Mouse (Mus musculus) hindbrain, embryonic 12.5 days (tissue): ENCODE measurements around the gene Ooep. TPM values are rescaled to one million over a fixed set of nuclear protein-coding genes. Genes with fewer than 3 reads are reported as not detected.

Experiments used
- ATAC-seq: fragments of 200-750 bp; cut with Nextera tagmentation; 2 replicates; pipeline ENCODE4 v1.8.0; 2017; ENCODE audit warnings: moderate TSS enrichment; ENCODE audit not compliant: low FRiP score
- H3K27ac ChIP-seq: fragments of 300-500 bp; sonication (generic); 2 replicates; pipeline ENCODE4 v1.5.1; 2016; ENCODE audit warnings: mild to moderate bottlenecking
- H3K27me3 ChIP-seq: fragments of 300-500 bp; sonication (generic); 2 replicates; pipeline ENCODE4 v1.6.1; 2016; ENCODE audit warnings: mild to moderate bottlenecking
- H3K36me3 ChIP-seq: fragments of 300-500 bp; sonication (generic); 2 replicates; pipeline ENCODE4 v1.6.1; 2016; ENCODE audit warnings: mild to moderate bottlenecking
- H3K4me1 ChIP-seq: fragments of 300-500 bp; sonication (generic); 2 replicates; pipeline ENCODE4 v1.6.1; 2016
- H3K4me2 ChIP-seq: fragments of 300-500 bp; sonication (generic); replicated peaks from 2 replicates; pipeline ENCODE4 v1.6.1; 2016; ENCODE audit warnings: mild to moderate bottlenecking
- H3K4me3 ChIP-seq: fragments of 300-500 bp; sonication (generic); 2 replicates; pipeline ENCODE4 v1.5.1; 2016; ENCODE audit warnings: mild to moderate bottlenecking
- H3K9ac ChIP-seq: fragments of 300-500 bp; sonication (generic); 2 replicates; pipeline ENCODE4 v1.6.1; 2016; ENCODE audit warnings: mild to moderate bottlenecking, moderate library complexity
- H3K9me3 ChIP-seq: fragments of 300-500 bp; sonication (generic); replicated peaks from 2 replicates; pipeline ENCODE4 v1.6.1; 2016; ENCODE audit warnings: mild to moderate bottlenecking
- WGBS: fragments of 180-500 bp; shearing (Covaris S2); methylation state at CpG from one replicate; pipeline ENCODE4 v1.1.7; 2016; 5-methylcytosine and 5-hydroxymethylcytosine counted together
- polyA plus RNA-seq: library from polyadenylated mRNA; unstranded; fragments of >200 nt; fragmentation: Nextera tagmentation; extraction: Ambion mirVana; gene quantifications from 2 replicates; pipeline ENCODE4 v1.2.1, GENCODE M21; 2016

Gene Ooep
- polyA plus RNA-seq = 5.1 and 5.3 TPM in 2 replicates

DNA sequence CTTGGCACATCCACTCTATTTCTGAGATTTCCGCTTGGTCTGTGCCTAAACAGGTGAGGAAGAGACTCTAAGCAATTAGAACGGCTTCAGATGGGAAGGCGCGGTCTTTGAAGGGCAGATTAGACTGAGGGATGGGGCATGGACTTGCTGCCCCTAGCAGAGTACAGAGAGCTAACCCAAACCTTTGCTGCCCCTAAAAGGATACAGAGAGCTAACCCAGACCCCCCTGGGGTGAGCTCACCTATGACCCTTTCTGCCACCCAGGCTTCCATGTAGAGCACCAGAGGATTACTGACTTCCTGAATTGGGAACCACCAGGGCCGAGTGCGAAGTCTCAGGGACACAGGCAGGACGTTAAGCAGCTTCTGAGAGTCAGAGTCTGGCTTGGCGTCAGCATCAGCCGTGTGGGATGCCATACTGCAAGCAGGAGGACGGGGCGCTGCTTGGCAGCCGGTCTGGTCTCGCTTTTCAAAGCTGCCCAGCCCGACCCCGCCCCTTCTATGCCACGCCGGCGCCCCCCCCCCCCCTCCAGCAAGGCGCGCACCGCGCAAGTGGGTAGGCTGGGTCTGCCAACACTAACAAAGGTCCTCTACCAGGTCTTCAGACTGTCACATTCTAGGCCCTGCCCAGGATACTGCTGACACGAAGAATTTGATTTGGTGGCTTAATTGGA lies at the start of gene Ooep:
TSS of gene Ooep (minus strand) at position 613 of the 673 bp plus-strand sequence.
- no peaks in the 10 kb centered on the region for H3K36me3 ChIP-seq
- H3K27ac ChIP-seq = no peak within 1 kb of the TSS
- WGBS = 5% methylated on average over 23 of the region's 23 CpGs
- peak within 1 kb of the TSS; percentile 68 for H3K4me2 ChIP-seq
- H3K27me3 ChIP-seq = no peaks in the 10 kb centered on the region; the same call in 1 of the 2 replicates
- no peaks in the 10 kb centered on the region for H3K9me3 ChIP-seq
- H3K9ac ChIP-seq = peak within 1 kb of the TSS; percentile 54
- ATAC-seq = peak; percentile 94
- H3K4me3 ChIP-seq = peak within 1 kb of the TSS; percentile 38
- H3K4me1 ChIP-seq = peaks cover 14% of the 10 kb centered on the region

DNA sequence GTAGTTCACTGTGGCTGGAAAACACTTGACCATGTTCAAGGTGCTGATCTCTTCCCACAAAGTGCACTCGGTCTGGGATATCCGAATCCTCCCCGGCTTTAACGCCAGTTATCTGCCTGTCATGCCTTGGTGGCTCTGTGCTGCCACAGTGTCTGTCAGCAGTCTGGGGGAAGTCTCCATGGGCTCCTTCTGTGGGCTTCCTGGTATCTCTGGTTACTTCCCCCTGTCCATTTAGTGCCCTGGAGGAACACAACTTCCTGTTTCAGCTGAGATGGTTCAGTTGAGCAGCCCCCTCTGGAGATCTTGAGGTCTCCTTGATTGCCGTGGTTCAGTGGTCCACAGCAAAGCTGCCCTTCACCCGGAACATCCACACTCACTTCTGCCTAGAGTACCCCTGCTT lies 49.7 kb upstream of the Ooep start:
- 84% methylated on average over 6 of the region's 6 CpGs for WGBS
- Histone ChIP-seq H3K9ac (no peak overlapping the region), H3K36me3 (no peaks in the 10 kb centered on the region), H3K27ac (no peak overlapping the region), H3K9me3 (no peaks in the 10 kb centered on the region), H3K4me1 (peaks cover 4% of the 10 kb centered on the region; the same call in 1 of the 2 replicates), H3K4me2 (no peak overlapping the region), H3K4me3 (no peak overlapping the region), H3K27me3 (peaks cover 4% of the 10 kb centered on the region; the same call in 1 of the 2 replicates)
- ATAC-seq = no peak

DNA sequence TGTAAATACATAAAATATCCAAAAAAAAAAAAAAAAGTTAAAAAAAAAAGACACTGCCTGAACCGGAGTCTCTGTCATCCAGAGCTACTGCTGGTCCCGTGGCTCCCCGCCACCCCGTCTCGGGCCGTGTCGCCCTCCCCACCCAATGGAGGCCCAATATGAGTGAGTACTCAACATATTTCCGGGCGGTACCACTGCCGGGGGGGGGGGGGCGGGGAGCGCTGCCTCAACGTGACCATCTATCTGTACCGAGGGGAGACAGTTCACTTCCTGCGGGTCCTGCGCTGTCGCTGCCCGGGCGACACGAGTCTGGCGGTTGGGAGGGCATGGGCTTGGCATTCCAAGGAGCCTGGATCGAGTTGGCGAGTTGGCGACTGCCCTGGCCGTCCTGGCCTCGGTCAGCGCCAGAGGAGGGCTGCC lies 48.8 kb upstream of the Ooep start:
- peaks cover 4% of the 10 kb centered on the region; the same call in 1 of the 2 replicates for H3K27me3 ChIP-seq
- peak overlapping the region; percentile 61 for H3K4me2 ChIP-seq
- no peaks in the 10 kb centered on the region for H3K36me3 ChIP-seq
- no peak overlapping the region for H3K27ac ChIP-seq
- 28% methylated on average over 27 of the region's 27 CpGs for WGBS
- H3K4me1 ChIP-seq = peaks cover 4% of the 10 kb centered on the region; the same call in 1 of the 2 replicates
- peak overlapping the region; percentile 24 for H3K4me3 ChIP-seq
- ATAC-seq = no peak
- H3K9me3 ChIP-seq = no peaks in the 10 kb centered on the region
- H3K9ac ChIP-seq = peak overlapping the region; percentile 54

DNA sequence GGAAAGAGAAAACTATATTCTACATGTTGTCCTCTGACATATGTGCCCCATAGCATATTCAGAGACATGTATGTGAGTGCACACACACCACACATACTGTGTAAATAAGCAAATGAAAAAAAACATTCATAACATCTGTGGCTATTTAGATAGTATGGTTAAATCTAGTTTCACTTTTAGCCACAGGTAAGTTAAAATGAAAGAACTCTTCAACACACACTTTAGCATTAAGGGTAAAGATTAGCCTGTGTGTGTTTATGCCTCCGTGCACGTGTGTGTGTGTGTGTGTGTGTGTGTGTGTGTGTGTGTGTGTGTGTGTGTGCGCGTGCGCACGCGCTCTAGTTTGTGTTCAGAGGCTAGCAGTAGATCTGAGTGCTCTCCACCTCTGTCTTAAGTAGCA lies 23.1 kb upstream of the Ooep start:
- Histone ChIP-seq H3K27me3 (peaks cover 19% of the 10 kb centered on the region), H3K4me3 (no peak overlapping the region), H3K9ac (no peak overlapping the region), H3K4me2 (no peak overlapping the region), H3K36me3 (no peaks in the 10 kb centered on the region), H3K4me1 (no peaks in the 10 kb centered on the region), H3K27ac (no peak overlapping the region), H3K9me3 (no peaks in the 10 kb centered on the region)
- ATAC-seq = no peak
- 91% methylated on average over 7 of the region's 7 CpGs for WGBS

DNA sequence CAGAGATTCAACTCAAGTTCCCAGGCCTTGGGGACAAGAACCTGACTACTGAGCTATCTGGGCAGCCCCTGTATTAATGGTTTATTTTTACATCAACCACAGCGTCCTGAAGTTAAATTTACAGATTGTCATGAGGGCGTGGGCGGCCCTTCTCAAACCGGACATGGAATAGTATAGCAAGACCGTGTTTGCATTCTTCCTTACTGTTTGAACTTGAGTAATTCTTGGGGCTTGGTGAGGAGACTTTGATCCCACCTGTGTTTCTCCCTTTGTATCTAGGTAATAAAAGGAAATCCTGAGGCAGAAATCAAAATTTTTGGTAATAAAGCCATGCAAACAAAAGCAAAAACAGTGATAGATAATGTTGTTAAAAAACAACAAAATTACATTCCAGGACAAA lies 22.0 kb upstream of the Ooep start:
- Histone ChIP-seq H3K4me2 (no peak overlapping the region), H3K36me3 (no peaks in the 10 kb centered on the region), H3K27me3 (peaks cover 29% of the 10 kb centered on the region), H3K4me3 (no peak overlapping the region), H3K9me3 (no peaks in the 10 kb centered on the region), H3K4me1 (0 out of 2 replicates have a peak, but pooled peaks cover 6% of the 10 kb centered on the region), H3K27ac (no peak overlapping the region), H3K9ac (no peak overlapping the region)
- ATAC-seq = no peak
- WGBS = 89% methylated on average over 5 of the region's 5 CpGs

DNA sequence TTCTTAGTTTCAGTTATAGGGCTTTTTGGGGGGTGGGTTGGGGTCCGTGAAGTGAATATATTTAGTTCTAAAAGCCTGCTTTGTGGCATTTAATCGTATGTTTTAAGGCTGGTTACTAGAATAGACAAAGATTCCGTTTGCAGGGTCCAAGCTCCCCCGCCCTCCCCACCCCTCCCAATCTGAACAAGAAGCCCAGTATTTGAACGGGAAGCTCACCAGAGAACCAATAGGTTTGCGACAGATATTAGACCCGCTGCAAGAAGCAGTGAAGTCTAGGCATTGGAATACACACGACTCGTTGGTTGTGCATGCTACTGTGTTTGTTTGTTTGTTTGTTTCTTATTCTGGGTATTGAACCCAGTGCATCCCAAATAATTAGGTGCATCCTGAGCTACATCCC lies 18.0 kb upstream of the Ooep start:
- ATAC-seq = no peak
- Histone ChIP-seq H3K36me3 (no peaks in the 10 kb centered on the region), H3K4me3 (no peak overlapping the region), H3K27me3 (peaks cover 53% of the 10 kb centered on the region), H3K4me2 (no peak overlapping the region), H3K4me1 (0 out of 2 replicates have a peak, but pooled peaks cover 8% of the 10 kb centered on the region), H3K9ac (no peak overlapping the region), H3K27ac (no peak overlapping the region), H3K9me3 (no peaks in the 10 kb centered on the region)
- 67% methylated on average over 9 of the region's 9 CpGs for WGBS

DNA sequence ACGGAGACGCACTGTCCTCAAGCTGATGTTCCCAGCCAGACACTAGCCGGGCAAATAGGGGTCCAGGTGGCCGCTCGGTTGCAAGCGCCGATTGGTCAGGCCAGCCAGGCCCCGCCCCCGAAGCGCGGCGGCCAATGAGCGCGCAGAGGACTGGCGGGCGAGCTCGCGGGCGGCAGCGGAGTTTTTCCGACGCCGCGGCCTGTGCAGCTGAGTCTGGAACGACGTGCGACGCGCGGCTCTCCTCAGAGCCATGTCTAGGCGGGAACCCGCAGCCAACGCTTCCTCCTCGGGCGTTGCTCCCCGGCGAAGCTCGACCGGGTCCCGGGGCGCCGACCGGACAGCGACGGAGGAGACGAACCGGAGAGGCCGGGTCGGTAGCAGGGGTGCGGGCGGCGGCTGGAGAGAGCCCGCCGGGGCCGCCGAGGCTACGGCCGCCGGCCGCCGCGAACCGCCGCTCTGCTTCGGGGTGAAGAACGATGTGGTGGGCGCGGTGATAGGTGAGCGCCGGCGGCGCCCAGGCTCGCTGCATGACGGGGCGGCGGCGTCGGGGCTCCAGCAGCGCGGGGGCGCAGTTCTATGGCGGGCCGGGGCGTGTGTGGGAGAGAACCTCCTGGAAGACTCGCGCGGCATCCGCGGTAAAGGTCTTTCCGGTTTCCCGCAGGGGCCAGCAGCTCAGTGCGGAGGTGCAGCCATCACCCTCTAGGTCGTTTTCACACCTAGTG lies 17.3 kb upstream of the Ooep start, which contains the start of gene Ddx43:
TSS of gene Ddx43 (plus strand) at position 148 of the 722 bp plus-strand sequence.
- Histone ChIP-seq H3K27ac (no peak within 1 kb of the TSS), H3K9ac (peak within 1 kb of the TSS; percentile 44; the same call in 1 of the 2 replicates), H3K9me3 (no peaks in the 10 kb centered on the region), H3K27me3 (peaks cover 53% of the 10 kb centered on the region), H3K4me1 (0 out of 2 replicates have a peak, but pooled peaks cover 8% of the 10 kb centered on the region), H3K4me2 (peak within 1 kb of the TSS; percentile 63), H3K36me3 (no peaks in the 10 kb centered on the region), H3K4me3 (peak within 1 kb of the TSS; percentile 43)
- peak; percentile 96 for ATAC-seq
- WGBS = 4% methylated on average over 90 of the region's 93 CpGs

DNA sequence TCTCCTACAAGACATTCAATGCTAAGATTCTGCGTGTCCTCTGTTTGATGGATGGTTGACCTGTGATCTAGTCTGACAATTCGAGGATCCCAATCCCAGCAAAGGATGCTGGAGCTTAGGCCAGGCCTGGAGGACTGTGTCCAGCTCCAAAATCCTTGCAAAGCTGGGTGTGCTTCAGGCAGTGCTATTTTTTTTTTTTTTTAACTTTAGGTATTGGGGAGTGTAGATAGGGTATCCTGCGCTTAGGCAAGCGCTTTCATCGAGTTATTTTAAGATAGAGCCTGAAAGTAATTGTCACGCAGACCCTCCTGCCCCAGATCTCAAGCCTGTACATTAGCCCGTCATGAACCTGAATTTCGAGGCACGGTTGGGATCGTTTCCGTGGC lies 16.7 kb upstream of the Ooep start:
- Histone ChIP-seq H3K27me3 (peaks cover 53% of the 10 kb centered on the region), H3K4me3 (peak overlapping the region; percentile 43), H3K9ac (no peak overlapping the region), H3K9me3 (no peaks in the 10 kb centered on the region), H3K27ac (no peak overlapping the region), H3K4me2 (peak overlapping the region; percentile 63), H3K36me3 (no peaks in the 10 kb centered on the region), H3K4me1 (0 out of 2 replicates have a peak, but pooled peaks cover 8% of the 10 kb centered on the region)
- ATAC-seq = no peak
- WGBS = 38% methylated on average over 11 of the region's 11 CpGs

DNA sequence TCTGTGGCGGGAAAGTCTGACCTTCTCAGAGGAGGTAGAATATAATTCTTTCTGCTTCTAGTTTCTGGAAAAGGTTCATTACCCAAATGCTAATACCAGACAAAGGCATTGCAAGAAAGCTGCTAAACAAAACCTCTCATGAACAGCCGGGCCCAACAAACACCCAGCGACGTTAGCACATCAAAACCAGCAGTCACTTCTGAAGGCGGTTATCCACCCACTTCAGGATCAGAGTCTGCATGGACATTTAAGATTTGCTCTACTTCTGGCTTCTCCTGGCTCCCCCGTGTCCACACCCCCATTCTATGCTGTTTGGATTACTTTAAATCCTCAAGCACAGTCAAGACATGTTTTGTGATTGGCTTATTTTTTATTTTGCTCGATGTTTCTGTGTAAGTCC lies 16.1 kb upstream of the Ooep start:
- H3K4me3 ChIP-seq = no peak overlapping the region
- 0 out of 2 replicates have a peak, but pooled peaks cover 8% of the 10 kb centered on the region for H3K4me1 ChIP-seq
- WGBS = 67% methylated on average over 7 of the region's 7 CpGs
- H3K9me3 ChIP-seq = no peaks in the 10 kb centered on the region
- no peak overlapping the region for H3K9ac ChIP-seq
- H3K4me2 ChIP-seq = no peak overlapping the region
- no peak overlapping the region for H3K27ac ChIP-seq
- no peak for ATAC-seq
- H3K27me3 ChIP-seq = peaks cover 53% of the 10 kb centered on the region
- H3K36me3 ChIP-seq = no peaks in the 10 kb centered on the region

DNA sequence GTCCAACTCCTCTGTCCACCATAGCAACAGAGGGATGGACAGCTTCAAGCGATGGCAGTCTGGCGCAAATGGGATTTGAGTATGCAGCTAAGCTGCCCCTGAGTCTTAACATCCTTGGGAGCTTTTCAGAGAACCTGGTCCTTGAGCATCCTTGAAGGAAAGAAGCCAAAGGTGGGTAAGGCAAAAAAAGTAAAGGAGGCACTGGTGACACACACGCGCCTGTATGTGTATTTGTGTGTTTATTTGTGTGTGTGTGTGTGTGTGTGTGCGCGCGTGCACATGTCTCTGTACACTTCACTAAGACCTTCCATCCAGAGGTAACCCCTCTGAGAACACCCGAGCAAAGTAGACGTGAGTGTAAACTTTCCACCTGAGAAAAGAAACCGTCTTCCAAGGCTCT lies 15.2 kb upstream of the Ooep start:
- Histone ChIP-seq H3K4me1 (0 out of 2 replicates have a peak, but pooled peaks cover 8% of the 10 kb centered on the region), H3K9me3 (no peaks in the 10 kb centered on the region), H3K27ac (no peak overlapping the region), H3K27me3 (peaks cover 53% of the 10 kb centered on the region), H3K9ac (no peak overlapping the region), H3K4me2 (no peak overlapping the region), H3K36me3 (no peaks in the 10 kb centered on the region), H3K4me3 (no peak overlapping the region)
- 85% methylated on average over 10 of the region's 10 CpGs for WGBS
- ATAC-seq = no peak

DNA sequence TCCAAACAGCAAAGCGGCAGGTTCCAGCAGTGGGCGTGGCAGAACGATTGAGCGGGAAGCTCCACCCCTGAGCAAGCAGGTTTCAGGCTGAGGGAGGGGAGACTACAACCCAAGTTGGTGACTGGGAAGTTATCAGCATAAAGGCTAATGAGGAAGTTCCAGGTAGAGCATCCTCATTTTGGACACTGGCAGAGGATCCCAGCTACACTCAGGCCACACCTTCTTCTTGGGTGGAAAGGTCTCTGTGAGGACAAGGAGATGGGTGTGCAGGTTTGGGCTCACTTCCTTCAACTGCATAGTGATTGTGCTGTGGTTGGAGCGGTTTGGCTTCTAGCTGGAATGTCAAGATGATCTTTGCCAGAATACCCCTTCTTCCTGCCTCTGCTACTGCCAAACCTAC lies 11.5 kb upstream of the Ooep start:
- H3K9ac ChIP-seq = no peak overlapping the region
- H3K4me3 ChIP-seq = no peak overlapping the region
- no peaks in the 10 kb centered on the region for H3K9me3 ChIP-seq
- no peaks in the 10 kb centered on the region for H3K36me3 ChIP-seq
- peaks cover 18% of the 10 kb centered on the region for H3K27me3 ChIP-seq
- H3K4me1 ChIP-seq = no peaks in the 10 kb centered on the region
- H3K4me2 ChIP-seq = no peak overlapping the region
- H3K27ac ChIP-seq = no peak overlapping the region
- ATAC-seq = no peak
- 70% methylated on average over 5 of the region's 5 CpGs for WGBS

DNA sequence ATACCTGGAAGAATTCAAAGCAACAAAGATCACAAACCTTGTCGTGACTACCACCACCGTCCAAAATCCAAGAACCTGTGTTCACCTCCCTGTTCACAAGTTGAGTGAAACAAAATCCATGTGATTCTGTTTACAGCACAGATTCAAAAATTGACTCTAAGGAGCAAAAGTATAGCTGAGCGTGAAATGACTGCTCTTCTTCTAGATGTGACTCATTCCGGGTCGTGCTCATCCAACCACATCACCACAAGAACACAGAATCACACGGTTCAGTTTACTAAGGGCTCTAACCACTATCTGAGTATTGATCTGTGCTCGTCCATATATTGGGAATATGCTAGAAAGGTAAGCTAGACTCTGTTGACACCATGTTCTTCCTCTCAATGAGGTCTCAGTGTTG lies 8.4 kb upstream of the Ooep start:
- Histone ChIP-seq H3K36me3 (no peaks in the 10 kb centered on the region), H3K9me3 (no peaks in the 10 kb centered on the region), H3K4me2 (no peak overlapping the region), H3K27me3 (peaks cover 3% of the 10 kb centered on the region; the same call in 1 of the 2 replicates), H3K9ac (no peak overlapping the region), H3K4me1 (no peaks in the 10 kb centered on the region), H3K4me3 (no peak overlapping the region), H3K27ac (no peak overlapping the region)
- no peak for ATAC-seq
- 81% methylated on average over 7 of the region's 7 CpGs for WGBS
